ENCODE assay signal across 26 mouse cellular contexts in genomic region chr6:51287383-51287782, GRCm38 (mm10).
DNase-seq lines count a peak whose midpoint lies in the region; ATAC-seq and TF ChIP-seq lines count a peak whose summit lies in the region.
"Had no signal": no experiment of that assay in that cellular context is flagged by ENCODE, and none has a peak within 500 bp of the region (broad histone marks: within the 10 kb centered on the region; RNA-seq: fewer than 3 reads in every experiment).

No protein-coding gene starts in this region.

- no peaks in the 10 kb centered on the region for H3K9me3 ChIP-seq in stomach, embryonic 15.5 days
- H3K9me3 ChIP-seq in stomach, postnatal 0 days (ENCODE audit: control insufficient read depth, low read length) = no peaks in the 10 kb centered on the region
- H3K9me3 ChIP-seq in intestine, embryonic 15.5 days = no peaks in the 10 kb centered on the region
- H3K9me3 ChIP-seq: embryonic facial prominence, embryonic 15.5 days; heart, embryonic 10.5 days; heart, embryonic 13.5 days had no signal

- no peak overlapping the region for H3K9ac ChIP-seq in stomach, embryonic 15.5 days
- H3K9ac ChIP-seq in stomach, postnatal 0 days (ENCODE audit: low read length) = no peak overlapping the region
- H3K9ac ChIP-seq in intestine, embryonic 15.5 days = no peak overlapping the region
- H3K9ac ChIP-seq: embryonic facial prominence, embryonic 15.5 days; forebrain, postnatal 0 days; heart, embryonic 13.5 days; hindbrain, embryonic 14.5 days had no signal

- no peak for TF ChIP-seq EP300 in stomach, postnatal 0 days (optimal IDR thresholded peaks at IDR 0.05)

- no peaks in the 10 kb centered on the region for H3K27me3 ChIP-seq in stomach, embryonic 15.5 days (replicated peaks)
- H3K27me3 ChIP-seq in stomach, postnatal 0 days (ENCODE audit: control insufficient read depth, insufficient read depth, low read length) = no peaks in the 10 kb centered on the region
- no peaks in the 10 kb centered on the region for H3K27me3 ChIP-seq in intestine, embryonic 15.5 days (replicated peaks)
- H3K27me3 ChIP-seq: embryonic facial prominence, embryonic 15.5 days had no signal

- no peak for TF ChIP-seq CTCF in stomach, postnatal 0 days (IDR thresholded peaks at IDR 0.05; ENCODE audit: low read depth)

- H3K4me3 ChIP-seq in stomach, embryonic 15.5 days (replicated peaks) = no peak overlapping the region
- H3K4me3 ChIP-seq in stomach, postnatal 0 days (ENCODE audit: low read depth, low read length) = no peak overlapping the region
- no peak overlapping the region for H3K4me3 ChIP-seq in intestine, embryonic 15.5 days (replicated peaks)
- H3K4me3 ChIP-seq: embryonic facial prominence, embryonic 15.5 days; gastrocnemius, adult 2 months; heart, adult 2 months; heart, embryonic 10.5 days; heart, embryonic 13.5 days had no signal

- no peak for DNase-seq in stomach, postnatal 0 days (ENCODE audit: low spot score)
- no peak for DNase-seq in lung, adult 18-20 months
- no peak for DNase-seq in right cerebral cortex, postnatal 36 days (ENCODE audit: low spot score in 2 of 2)
- DNase-seq: adrenal gland, postnatal 10 days; adrenal gland, postnatal 36 days; cerebellum, adult 18-20 months; cerebellum, adult 9-10 months; cerebellum, postnatal 14 days; embryo, embryonic 11 days; forebrain, postnatal 0 days; gastrocnemius, adult 2 months; gastrocnemius, postnatal 14 days; heart, adult 2 months; heart, postnatal 14 days; heart, postnatal 4 days; kidney, adult 11 months had no signal

- ATAC-seq in stomach, embryonic 15.5 days (ENCODE audit: insufficient read depth, low FRiP score, low read depth) = peak; percentile 7; the same call in 1 of the 2 replicates
- ATAC-seq in stomach, postnatal 0 days (ENCODE audit: low FRiP score, low TSS enrichment) = no peak
- ATAC-seq in CD4-positive, CD25-positive, alpha-beta regulatory T cell, adult 4 months = peak; percentile 62
- ATAC-seq in inflammation-experienced regulatory T-cells, adult 6 months = peak; percentile 41
- ATAC-seq in intestine, embryonic 15.5 days = no peak
- ATAC-seq: forebrain, embryonic 14.5 days; forebrain, postnatal 0 days; hindbrain, postnatal 0 days had no signal

- no peak overlapping the region for H3K27ac ChIP-seq in stomach, embryonic 15.5 days
- H3K27ac ChIP-seq in stomach, postnatal 0 days (replicated peaks) = no peak overlapping the region
- H3K27ac ChIP-seq in intestine, embryonic 15.5 days = no peak overlapping the region
- H3K27ac ChIP-seq: embryonic facial prominence, embryonic 15.5 days; gastrocnemius, adult 2 months; heart, adult 2 months; heart, embryonic 10.5 days; heart, embryonic 13.5 days; hindbrain, embryonic 14.5 days; hindbrain, postnatal 0 days had no signal

- 54% methylated on average over 2 of the region's 2 CpGs for WGBS in stomach, embryonic 15.5 days
- WGBS in stomach, postnatal 0 days = 42% methylated on average over 2 of the region's 2 CpGs
- 68% methylated on average over 2 of the region's 2 CpGs for WGBS in intestine, embryonic 15.5 days

- no peak overlapping the region for H3K4me2 ChIP-seq in stomach, embryonic 15.5 days
- no peak overlapping the region for H3K4me2 ChIP-seq in stomach, postnatal 0 days (replicated peaks; ENCODE audit: low read depth)
- H3K4me2 ChIP-seq in intestine, embryonic 15.5 days (replicated peaks) = no peak overlapping the region
- H3K4me2 ChIP-seq: embryonic facial prominence, embryonic 15.5 days; heart, embryonic 13.5 days; hindbrain, embryonic 14.5 days had no signal

- H3K4me1 ChIP-seq in stomach, embryonic 15.5 days = peaks cover 4% of the 10 kb centered on the region; the same call in 1 of the 2 replicates
- H3K4me1 ChIP-seq in stomach, postnatal 0 days (replicated peaks; ENCODE audit: control insufficient read depth, insufficient read depth) = no peaks in the 10 kb centered on the region
- H3K4me1 ChIP-seq in intestine, embryonic 15.5 days (replicated peaks) = peaks cover 6% of the 10 kb centered on the region; the same call in 1 of the 2 replicates

- no peaks in the 10 kb centered on the region for H3K36me3 ChIP-seq in stomach, embryonic 15.5 days
- no peaks in the 10 kb centered on the region for H3K36me3 ChIP-seq in stomach, postnatal 0 days (ENCODE audit: control insufficient read depth, insufficient read depth, low read length)
- H3K36me3 ChIP-seq in intestine, embryonic 15.5 days = no peaks in the 10 kb centered on the region
- H3K36me3 ChIP-seq: embryonic facial prominence, embryonic 15.5 days; heart, embryonic 10.5 days; heart, embryonic 13.5 days had no signal

Comparison
In these comparisons a context has a peak if more than half of its experiments do, and no peak if none do; other contexts are left out.
1. ATAC-seq: peak in stomach, embryonic 15.5 days (single experiment), CD4-positive, CD25-positive, alpha-beta regulatory T cell, adult 4 months (single experiment) and inflammation-experienced regulatory T-cells, adult 6 months (single experiment); none in stomach, postnatal 0 days (single experiment) and intestine, embryonic 15.5 days (single experiment).